Mouse (Mus musculus) hindbrain, embryonic 15.5 days (tissue): ENCODE measurements around the gene Maip1. TPM values are rescaled to one million over a fixed set of nuclear protein-coding genes. Genes with fewer than 3 reads are reported as not detected.

Source experiments
- ATAC-seq: fragments of 200-750 bp; cut with Nextera tagmentation; 2 replicates; pipeline ENCODE4 v1.8.0; 2017; ENCODE audit warnings: low read depth, moderate number of reproducible peaks, moderate TSS enrichment; ENCODE audit not compliant: low FRiP score
- H3K27ac ChIP-seq: fragments of 300-500 bp; sonication (generic); replicated peaks from 2 replicates; pipeline ENCODE4 v1.5.1; 2015; ENCODE audit warnings: mild to moderate bottlenecking, inconsistent platforms
- H3K27me3 ChIP-seq: fragments of 300-500 bp; sonication (generic); 2 replicates; pipeline ENCODE4 v1.6.1; 2015; ENCODE audit warnings: control low read depth, inconsistent platforms
- H3K36me3 ChIP-seq: fragments of 300-500 bp; sonication (generic); 2 replicates; pipeline ENCODE4 v1.6.1; 2015; ENCODE audit warnings: control low read depth, inconsistent platforms
- H3K4me1 ChIP-seq: fragments of 300-500 bp; sonication (generic); replicated peaks from 2 replicates; pipeline ENCODE4 v1.6.1; 2015; ENCODE audit warnings: control low read depth, inconsistent platforms
- H3K4me2 ChIP-seq: fragments of 300-500 bp; sonication (generic); 2 replicates; pipeline ENCODE4 v1.6.1; 2015; ENCODE audit warnings: moderate library complexity, mild to moderate bottlenecking, inconsistent platforms
- H3K4me3 ChIP-seq: fragments of 300-500 bp; sonication (generic); 2 replicates; pipeline ENCODE4 v1.5.1; 2015; ENCODE audit warnings: mild to moderate bottlenecking, inconsistent platforms
- H3K9ac ChIP-seq: fragments of 300-500 bp; sonication (generic); 2 replicates; pipeline ENCODE4 v1.6.1; 2015; ENCODE audit warnings: inconsistent platforms
- H3K9me3 ChIP-seq: fragments of 300-500 bp; sonication (generic); 2 replicates; pipeline ENCODE4 v1.6.1; 2016; ENCODE audit warnings: control low read depth, inconsistent platforms
- WGBS: fragments of 180-500 bp; shearing (Covaris S2); methylation state at CpG from one replicate; pipeline ENCODE4 v1.1.7; 2015; 5-methylcytosine and 5-hydroxymethylcytosine counted together
- polyA plus RNA-seq: library from polyadenylated mRNA; unstranded; fragments of >200 nt; fragmentation: Nextera tagmentation; extraction: Ambion mirVana; gene quantifications from 2 replicates; pipeline ENCODE4 v1.2.1, GENCODE M21; 2015

Maip1 gene
- polyA plus RNA-seq, 1 experiment from 2014 or later: 15.7 TPM

DNA sequence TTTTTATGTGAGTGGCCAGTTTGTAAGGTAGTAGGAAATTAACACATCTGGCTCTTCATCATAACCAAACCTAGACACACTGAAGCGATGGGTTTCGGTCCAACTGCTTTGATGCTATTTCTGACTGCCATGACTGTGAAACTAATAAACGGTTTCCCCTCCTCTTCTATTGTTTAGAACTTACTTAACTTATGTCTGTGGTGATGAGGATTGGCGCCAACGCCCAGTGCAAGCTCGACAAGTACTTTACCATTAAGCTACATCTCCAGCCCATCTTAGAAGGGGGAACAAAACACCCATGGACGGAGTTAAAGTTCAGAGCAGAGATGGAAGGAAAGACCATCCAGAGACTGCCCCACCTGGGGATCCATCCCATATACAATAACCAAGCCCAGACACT is 27.0 kb downstream of the Maip1 start:
- Histone ChIP-seq H3K36me3 (no peaks in the 10 kb centered on the region), H3K4me2 (no peak overlapping the region), H3K4me1 (peaks cover 36% of the 10 kb centered on the region), H3K9me3 (no peaks in the 10 kb centered on the region), H3K27ac (no peak overlapping the region), H3K4me3 (no peak overlapping the region), H3K27me3 (no peaks in the 10 kb centered on the region), H3K9ac (no peak overlapping the region)
- ATAC-seq: no peak
- 94% methylated on average over 7 of the region's 7 CpGs for WGBS

DNA sequence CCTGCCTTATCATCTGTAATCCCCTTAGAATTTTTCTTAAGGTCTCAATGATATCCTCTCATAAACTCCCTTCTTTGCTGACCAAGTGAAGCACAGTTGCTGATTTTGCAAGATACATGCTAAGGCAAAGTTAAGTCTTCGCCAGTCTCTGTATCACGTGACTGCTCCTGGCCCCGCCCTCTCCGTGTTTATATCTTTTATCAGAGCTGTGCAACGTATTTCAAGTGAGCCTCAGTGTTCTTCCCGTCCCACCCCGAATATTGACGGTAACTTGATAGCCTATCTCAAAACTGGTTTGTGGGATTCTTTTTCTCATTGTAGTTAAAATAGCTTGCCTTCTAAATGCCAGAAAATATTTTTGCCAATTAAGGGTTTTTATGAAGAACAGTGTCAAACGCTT is 30.3 kb downstream of the Maip1 start:
- H3K4me2 ChIP-seq: peak overlapping the region; percentile 47
- H3K27ac ChIP-seq: no peak overlapping the region
- 72% methylated on average over 9 of the region's 9 CpGs for WGBS
- H3K4me3 ChIP-seq: peak overlapping the region; percentile 17; the same call in 1 of the 2 replicates
- no peaks in the 10 kb centered on the region for H3K9me3 ChIP-seq
- ATAC-seq: no peak
- no peak overlapping the region; the same call in 1 of the 2 replicates for H3K9ac ChIP-seq
- no peaks in the 10 kb centered on the region for H3K27me3 ChIP-seq
- H3K4me1 ChIP-seq: peaks cover 17% of the 10 kb centered on the region
- no peaks in the 10 kb centered on the region for H3K36me3 ChIP-seq

DNA sequence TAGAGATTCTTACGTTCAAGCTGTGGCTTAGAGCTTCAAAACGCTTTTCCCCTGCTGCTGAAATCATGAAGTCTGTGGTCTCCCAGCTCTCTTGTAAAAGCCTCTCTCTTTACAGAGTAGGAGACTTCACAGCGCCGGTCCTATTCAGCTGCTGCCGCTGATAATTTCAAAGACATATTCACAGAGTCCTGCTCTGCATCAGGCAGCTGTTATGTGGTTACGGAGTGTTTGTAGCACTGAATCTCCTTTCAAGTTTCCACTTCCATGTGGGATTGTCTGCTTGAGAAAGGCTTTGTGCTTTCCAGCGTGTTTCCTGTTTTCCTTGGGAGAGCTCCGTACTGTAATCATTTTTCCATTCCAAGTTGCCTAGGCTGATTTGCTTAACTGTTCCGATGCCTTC is 30.8 kb downstream of the Maip1 start:
- no peak overlapping the region; the same call in 1 of the 2 replicates for H3K27ac ChIP-seq
- peak overlapping the region; percentile 22; the same call in 1 of the 2 replicates for H3K9ac ChIP-seq
- H3K9me3 ChIP-seq: no peaks in the 10 kb centered on the region
- no peaks in the 10 kb centered on the region for H3K36me3 ChIP-seq
- ATAC-seq: peak; percentile 45; the same call in 1 of the 2 replicates
- H3K27me3 ChIP-seq: no peaks in the 10 kb centered on the region
- peaks cover 17% of the 10 kb centered on the region for H3K4me1 ChIP-seq
- peak overlapping the region; percentile 47 for H3K4me2 ChIP-seq
- WGBS: 30% methylated on average over 9 of the region's 9 CpGs
- peak overlapping the region; percentile 17; the same call in 1 of the 2 replicates for H3K4me3 ChIP-seq

DNA sequence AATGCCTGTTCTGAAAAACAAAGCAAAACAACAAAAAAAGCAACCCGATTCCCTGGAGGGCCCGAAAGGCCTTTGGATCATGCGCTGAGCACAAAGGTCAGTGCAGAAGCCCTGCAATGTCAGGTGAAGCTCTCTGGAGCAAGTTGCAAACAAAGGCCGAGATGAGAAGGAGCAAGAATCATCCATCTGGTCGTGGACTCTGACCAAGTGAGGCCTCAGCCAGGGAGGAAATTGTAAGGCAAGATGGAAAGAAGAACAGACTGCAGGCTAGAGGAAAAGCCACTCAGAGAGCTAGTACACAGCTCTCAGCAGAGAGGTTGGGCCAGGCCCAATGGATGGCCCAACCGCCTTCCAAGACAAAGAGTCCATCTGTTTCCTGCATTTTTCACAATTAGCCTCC is 32.9 kb downstream of the Maip1 start:
- Histone ChIP-seq H3K4me1 (peaks cover 17% of the 10 kb centered on the region), H3K36me3 (no peaks in the 10 kb centered on the region), H3K9ac (no peak overlapping the region), H3K27ac (no peak overlapping the region), H3K9me3 (no peaks in the 10 kb centered on the region), H3K4me2 (no peak overlapping the region), H3K4me3 (no peak overlapping the region), H3K27me3 (no peaks in the 10 kb centered on the region)
- 87% methylated on average over 6 of the region's 6 CpGs for WGBS
- no peak for ATAC-seq

DNA sequence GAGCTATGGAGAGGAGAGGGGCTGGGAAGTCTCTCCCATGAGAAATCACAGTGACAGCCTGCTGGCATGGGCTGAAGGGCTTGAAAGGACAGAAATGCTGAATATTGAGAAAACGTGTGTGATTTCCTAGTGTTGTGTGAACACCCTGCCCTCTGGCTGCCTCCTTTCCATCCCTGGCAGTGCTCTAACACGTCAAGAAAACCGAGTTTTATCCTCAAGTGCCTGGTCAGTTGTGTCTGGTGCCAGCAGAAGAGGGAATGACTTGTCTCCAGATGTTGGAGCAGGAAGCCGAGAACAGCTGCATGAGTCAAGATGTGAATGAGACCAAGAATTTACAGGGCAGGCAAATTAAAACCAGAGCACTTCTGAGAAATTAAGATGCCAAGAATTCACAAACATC is 34.6 kb downstream of the Maip1 start:
- Histone ChIP-seq H3K9me3 (no peaks in the 10 kb centered on the region), H3K4me1 (peaks cover 17% of the 10 kb centered on the region), H3K4me3 (no peak overlapping the region), H3K9ac (no peak overlapping the region), H3K27me3 (no peaks in the 10 kb centered on the region), H3K4me2 (no peak overlapping the region), H3K36me3 (no peaks in the 10 kb centered on the region), H3K27ac (no peak overlapping the region)
- 67% methylated on average over 4 of the region's 4 CpGs for WGBS
- no peak for ATAC-seq

DNA sequence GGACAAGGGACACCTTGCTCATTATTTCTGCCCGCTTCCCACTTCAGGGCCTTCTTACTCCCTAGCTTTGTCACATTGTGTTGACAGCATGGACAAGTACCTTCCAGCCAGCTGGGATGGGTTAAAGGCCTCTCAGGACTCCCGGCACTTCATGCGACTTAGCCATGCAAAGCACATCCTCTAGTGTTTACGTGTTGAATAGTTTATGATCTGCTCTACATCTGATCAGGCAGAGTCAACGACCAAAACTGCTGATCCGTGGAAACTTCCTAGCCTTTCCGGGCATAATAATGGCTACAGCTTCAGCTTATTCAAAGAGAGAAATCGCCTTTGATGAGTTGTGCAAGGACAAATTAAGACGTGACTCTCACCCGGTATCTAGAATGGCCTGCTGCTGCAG is 39.6 kb downstream of the Maip1 start:
- WGBS: 60% methylated on average over 10 of the region's 10 CpGs
- no peaks in the 10 kb centered on the region for H3K4me1 ChIP-seq
- H3K27me3 ChIP-seq: no peaks in the 10 kb centered on the region
- no peak overlapping the region for H3K4me2 ChIP-seq
- no peaks in the 10 kb centered on the region for H3K36me3 ChIP-seq
- ATAC-seq: no peak
- H3K4me3 ChIP-seq: no peak overlapping the region
- H3K9me3 ChIP-seq: no peaks in the 10 kb centered on the region
- no peak overlapping the region for H3K27ac ChIP-seq
- H3K9ac ChIP-seq: no peak overlapping the region

DNA sequence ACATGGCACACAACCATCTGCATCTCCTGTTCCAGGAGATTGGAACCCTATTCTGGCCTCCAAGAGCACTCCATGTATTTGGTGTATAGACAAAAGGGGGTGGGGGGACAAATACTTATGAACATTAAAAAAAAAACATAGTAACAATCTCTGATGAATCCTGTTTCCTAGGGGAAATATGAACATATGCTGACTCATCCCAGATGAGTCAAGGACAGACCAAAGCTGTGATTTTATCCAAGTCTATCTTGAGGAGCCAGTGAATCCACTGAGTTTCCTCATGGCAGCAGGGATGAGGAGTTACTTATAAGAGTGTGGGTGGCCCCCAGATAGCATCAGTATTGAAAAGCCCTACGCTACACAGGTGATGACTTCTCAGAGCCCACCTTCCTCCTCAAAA is 44.1 kb downstream of the Maip1 start:
- Histone ChIP-seq H3K27ac (no peak overlapping the region), H3K27me3 (no peaks in the 10 kb centered on the region), H3K36me3 (no peaks in the 10 kb centered on the region), H3K4me1 (no peaks in the 10 kb centered on the region), H3K9me3 (no peaks in the 10 kb centered on the region), H3K9ac (no peak overlapping the region), H3K4me2 (no peak overlapping the region), H3K4me3 (no peak overlapping the region)
- 97% methylated on average over 1 of the region's 1 CpGs for WGBS
- no peak for ATAC-seq

DNA sequence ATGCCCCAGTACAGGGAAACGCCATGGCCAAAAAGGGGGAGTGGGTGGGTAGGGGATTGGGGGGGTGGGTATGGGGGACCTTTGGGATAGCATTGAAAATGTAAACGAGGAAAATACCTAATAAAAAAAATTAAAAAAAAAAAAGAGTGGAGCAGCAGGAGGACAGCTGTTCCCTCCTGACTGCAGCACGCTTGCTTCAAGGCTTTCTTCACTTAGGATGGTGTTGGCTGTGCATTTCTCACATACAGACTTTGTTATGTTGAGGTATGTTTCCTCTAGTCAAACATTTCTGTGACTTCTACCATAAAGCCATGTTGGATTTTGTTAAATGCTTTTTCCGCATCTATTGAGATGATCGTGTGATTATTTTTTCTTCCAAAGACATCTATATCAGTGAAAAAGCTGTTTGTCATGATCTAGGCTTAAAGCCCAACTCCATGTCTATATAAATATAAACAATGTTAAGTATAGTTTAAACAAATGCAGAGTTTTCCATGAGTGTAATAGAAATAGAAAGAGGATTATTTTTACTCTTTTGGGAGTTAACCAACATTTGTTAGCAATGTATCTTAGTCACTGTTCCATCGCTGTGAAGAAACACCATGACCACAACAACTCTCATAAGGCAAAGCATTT is 54.3 kb downstream of the Maip1 start:
- Histone ChIP-seq H3K9me3 (no peaks in the 10 kb centered on the region), H3K9ac (no peak overlapping the region), H3K4me3 (no peak overlapping the region), H3K36me3 (no peaks in the 10 kb centered on the region), H3K27ac (no peak overlapping the region), H3K27me3 (no peaks in the 10 kb centered on the region), H3K4me2 (no peak overlapping the region), H3K4me1 (no peaks in the 10 kb centered on the region)
- no peak for ATAC-seq
- 85% methylated on average over 6 of the region's 6 CpGs for WGBS

Other genes with a start within 250 kb of the Maip1 start
- 18.9 and 21.1 TPM in 2 replicates for gene 1700066M21Rik, start 28.7 kb upstream of the Maip1 start, polyA plus RNA-seq
- 26.0 and 26.8 TPM in 2 replicates for gene Tyw5, start 773 bp downstream of the Maip1 start, polyA plus RNA-seq